Mouse (Mus musculus) midbrain, embryonic 11.5 days (tissue): ENCODE results near the gene Pigk. TPM values are rescaled to one million over a fixed set of nuclear protein-coding genes. Genes with fewer than 3 reads are reported as not detected.

Experiments
- ATAC-seq: fragments of 200-750 bp; cut with Nextera tagmentation; 2 replicates; pipeline ENCODE4 v1.8.0; 2017; ENCODE audit warnings: moderate TSS enrichment, moderate library complexity; ENCODE audit not compliant: low FRiP score
- DNase-seq: peaks from one replicate; pipeline ENCODE4 v3.0.0; 2015; ENCODE audit warnings: low spot score; ENCODE audit errors: missing footprints
- H3K27ac ChIP-seq: fragments of 300-500 bp; sonication (generic); 2 replicates; pipeline ENCODE4 v1.5.1; 2014; ENCODE audit warnings: low read depth, low read length
- H3K27me3 ChIP-seq: fragments of 300-500 bp; sonication (generic); 2 replicates; pipeline ENCODE4 v1.6.1; 2014; ENCODE audit warnings: mild to moderate bottlenecking, low read length, moderate library complexity, mixed read lengths; ENCODE audit not compliant: control insufficient read depth, insufficient read depth
- H3K36me3 ChIP-seq: fragments of 300-500 bp; sonication (generic); 2 replicates; pipeline ENCODE4 v1.6.1; 2014; ENCODE audit warnings: mild to moderate bottlenecking, low read length, moderate library complexity, mixed read lengths; ENCODE audit not compliant: control insufficient read depth, insufficient read depth
- H3K4me1 ChIP-seq: fragments of 300-500 bp; sonication (generic); 2 replicates; pipeline ENCODE4 v1.6.1; 2014; ENCODE audit warnings: low read length; ENCODE audit not compliant: control insufficient read depth, insufficient read depth
- H3K4me2 ChIP-seq: fragments of 300-500 bp; sonication (generic); 2 replicates; pipeline ENCODE4 v1.6.1; 2014; ENCODE audit warnings: mild to moderate bottlenecking, moderate library complexity
- H3K4me3 ChIP-seq: fragments of 300-500 bp; sonication (generic); 2 replicates; pipeline ENCODE4 v1.5.1; 2014; ENCODE audit warnings: low read depth, low read length
- H3K9ac ChIP-seq: fragments of 300-500 bp; sonication (generic); 2 replicates; pipeline ENCODE4 v1.6.1; 2014; ENCODE audit warnings: low read length
- H3K9me3 ChIP-seq: fragments of 300-500 bp; sonication (generic); 2 replicates; pipeline ENCODE4 v1.6.1; 2016; ENCODE audit warnings: low read length; ENCODE audit not compliant: control insufficient read depth
- WGBS: fragments of 180-500 bp; shearing (Covaris S2); extraction: QIAGEN DNeasy Blood & Tissue Kit; methylation state at CpG from one replicate; pipeline ENCODE4 v1.1.7; 2014; 5-methylcytosine and 5-hydroxymethylcytosine counted together
- polyA plus RNA-seq: library from polyadenylated mRNA; unstranded; fragments of >200 nt; fragmentation: Nextera tagmentation; extraction: Ambion mirVana; gene quantifications from 2 replicates; pipeline ENCODE4 v1.2.1, GENCODE M21; 2014

The Pigk gene
- polyA plus RNA-seq, 1 experiment from 2014 or later: 40.5 TPM

- Histone ChIP-seq H3K4me1 (0 out of 2 replicates have a peak, but pooled peaks cover 2% of the 10 kb centered on the region), H3K4me2 (no peak overlapping the region), H3K27ac (no peak overlapping the region), H3K36me3 (no peaks in the 10 kb centered on the region), H3K4me3 (no peak overlapping the region), H3K9me3 (no peaks in the 10 kb centered on the region), H3K27me3 (no peaks in the 10 kb centered on the region), H3K9ac (no peak overlapping the region)
- ATAC-seq (no peak), DNase-seq (no peak)
- WGBS: 62% methylated on average over 15 of the region's 15 CpGs
Observed at GRCm38 (mm10) chr3:152880121-152880835, 166.4 kb downstream of the Pigk start.

GRCm38 (mm10) chr3:152881706-152882105, 167.8 kb downstream of the Pigk start:
- H3K4me1 ChIP-seq: 0 out of 2 replicates have a peak, but pooled peaks cover 2% of the 10 kb centered on the region
- no peaks in the 10 kb centered on the region for H3K27me3 ChIP-seq
- no peak overlapping the region for H3K4me3 ChIP-seq
- H3K9me3 ChIP-seq: no peaks in the 10 kb centered on the region
- ATAC-seq: no peak
- 85% methylated on average over 4 of the region's 4 CpGs for WGBS
- no peak overlapping the region for H3K27ac ChIP-seq
- DNase-seq: no peak
- no peak overlapping the region for H3K4me2 ChIP-seq
- H3K9ac ChIP-seq: no peak overlapping the region
- no peaks in the 10 kb centered on the region for H3K36me3 ChIP-seq

- H3K4me2 ChIP-seq: no peak overlapping the region
- no peak overlapping the region for H3K4me3 ChIP-seq
- no peak for DNase-seq
- H3K4me1 ChIP-seq: 0 out of 2 replicates have a peak, but pooled peaks cover 2% of the 10 kb centered on the region
- WGBS: 74% methylated on average over 3 of the region's 3 CpGs
- H3K36me3 ChIP-seq: no peaks in the 10 kb centered on the region
- ATAC-seq: no peak
- H3K9ac ChIP-seq: no peak overlapping the region
- H3K27ac ChIP-seq: no peak overlapping the region
- no peaks in the 10 kb centered on the region for H3K9me3 ChIP-seq
- H3K27me3 ChIP-seq: no peaks in the 10 kb centered on the region
Observed at GRCm38 (mm10) chr3:152883556-152883955, 169.7 kb downstream of the Pigk start.

GRCm38 (mm10) chr3:152886749-152887148, 172.8 kb downstream of the Pigk start:
- Histone ChIP-seq H3K9ac (no peak overlapping the region), H3K27ac (no peak overlapping the region), H3K36me3 (no peaks in the 10 kb centered on the region), H3K4me2 (no peak overlapping the region), H3K27me3 (no peaks in the 10 kb centered on the region), H3K9me3 (no peaks in the 10 kb centered on the region), H3K4me3 (no peak overlapping the region), H3K4me1 (0 out of 2 replicates have a peak, but pooled peaks cover 2% of the 10 kb centered on the region)
- ATAC-seq (no peak), DNase-seq (peak; percentile 47)

- Histone ChIP-seq H3K4me2 (no peak overlapping the region), H3K9me3 (no peaks in the 10 kb centered on the region), H3K36me3 (no peaks in the 10 kb centered on the region), H3K4me3 (no peak overlapping the region), H3K9ac (no peak overlapping the region), H3K27me3 (no peaks in the 10 kb centered on the region), H3K4me1 (0 out of 2 replicates have a peak, but pooled peaks cover 2% of the 10 kb centered on the region), H3K27ac (no peak overlapping the region)
- ATAC-seq (no peak), DNase-seq (no peak)
- WGBS: 76% methylated on average over 7 of the region's 7 CpGs
Observed at GRCm38 (mm10) chr3:152888116-152888515, 174.2 kb downstream of the Pigk start.

- no peaks in the 10 kb centered on the region for H3K27me3 ChIP-seq
- DNase-seq (peak; percentile 62), ATAC-seq (no peak)
- H3K9ac ChIP-seq: no peak overlapping the region
- no peaks in the 10 kb centered on the region for H3K4me1 ChIP-seq
- H3K4me2 ChIP-seq: no peak overlapping the region
- 75% methylated on average over 4 of the region's 4 CpGs for WGBS
- H3K9me3 ChIP-seq: no peaks in the 10 kb centered on the region
- no peaks in the 10 kb centered on the region for H3K36me3 ChIP-seq
- no peak overlapping the region for H3K27ac ChIP-seq
- no peak overlapping the region for H3K4me3 ChIP-seq
Observed at GRCm38 (mm10) chr3:152894935-152895334, 181.0 kb downstream of the Pigk start.

GRCm38 (mm10) chr3:152896111-152896510, 182.2 kb downstream of the Pigk start:
- no peaks in the 10 kb centered on the region for H3K9me3 ChIP-seq
- H3K36me3 ChIP-seq: no peaks in the 10 kb centered on the region
- ATAC-seq: no peak
- H3K9ac ChIP-seq: no peak overlapping the region
- no peaks in the 10 kb centered on the region for H3K4me1 ChIP-seq
- no peaks in the 10 kb centered on the region for H3K27me3 ChIP-seq
- H3K27ac ChIP-seq: no peak overlapping the region
- no peak overlapping the region for H3K4me3 ChIP-seq
- peak; percentile 56 for DNase-seq
- H3K4me2 ChIP-seq: no peak overlapping the region
- 70% methylated on average over 3 of the region's 3 CpGs for WGBS

- Histone ChIP-seq H3K9ac (no peak overlapping the region), H3K9me3 (no peaks in the 10 kb centered on the region), H3K27ac (no peak overlapping the region), H3K4me1 (no peaks in the 10 kb centered on the region), H3K36me3 (no peaks in the 10 kb centered on the region), H3K4me3 (no peak overlapping the region), H3K27me3 (no peaks in the 10 kb centered on the region), H3K4me2 (no peak overlapping the region)
- WGBS: 78% methylated on average over 5 of the region's 5 CpGs
- ATAC-seq: no peak
- peak; percentile 33 for DNase-seq
Observed at GRCm38 (mm10) chr3:152897196-152897595, 183.3 kb downstream of the Pigk start.

DNA sequence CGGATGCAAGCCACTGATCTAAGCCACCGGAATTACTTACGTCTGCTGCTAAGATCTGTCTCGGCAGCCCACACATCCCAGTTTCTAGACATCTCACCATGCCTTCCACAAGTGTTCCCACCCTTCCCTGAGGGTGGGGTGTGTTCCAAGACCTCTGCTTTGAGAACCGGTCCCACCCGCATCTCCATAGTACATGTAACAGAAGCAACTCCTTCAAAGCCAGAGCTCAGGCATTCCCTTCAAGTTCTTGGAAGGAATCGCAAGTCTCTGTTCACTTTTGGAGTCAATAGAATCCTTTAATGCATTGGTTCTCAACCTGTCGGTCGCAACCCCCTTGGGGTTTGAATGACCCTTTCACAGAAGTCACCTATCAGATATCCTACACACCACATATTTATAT, 185.0 kb downstream of the Pigk start:
- no peak overlapping the region for H3K27ac ChIP-seq
- no peaks in the 10 kb centered on the region for H3K4me1 ChIP-seq
- H3K36me3 ChIP-seq: no peaks in the 10 kb centered on the region
- ATAC-seq: no peak
- H3K4me3 ChIP-seq: no peak overlapping the region
- H3K9me3 ChIP-seq: no peaks in the 10 kb centered on the region
- H3K27me3 ChIP-seq: no peaks in the 10 kb centered on the region
- peak; percentile 72 for DNase-seq
- WGBS: 94% methylated on average over 9 of the region's 9 CpGs
- H3K4me2 ChIP-seq: no peak overlapping the region
- H3K9ac ChIP-seq: no peak overlapping the region
